Mouse (Mus musculus) embryonic facial prominence, embryonic 10.5 days (tissue): ENCODE results near the gene Rasd2. TPM values are rescaled to one million over a fixed set of nuclear protein-coding genes. Genes with fewer than 3 reads are reported as not detected.

ENCODE experiments used
- DNase-seq: peaks from one replicate; pipeline ENCODE4 v3.0.0-alpha.2; 2017; ENCODE audit warnings: low spot score
- H3K27ac ChIP-seq: fragments of 300-500 bp; sonication (generic); replicated peaks from 2 replicates; pipeline ENCODE4 v1.5.1; 2016; ENCODE audit warnings: mild to moderate bottlenecking
- H3K27me3 ChIP-seq: fragments of 300-500 bp; sonication (generic); replicated peaks from 2 replicates; pipeline ENCODE4 v1.6.1; 2016; ENCODE audit warnings: low read depth, mild to moderate bottlenecking; ENCODE audit not compliant: poor library complexity, severe bottlenecking
- H3K36me3 ChIP-seq: fragments of 300-500 bp; sonication (generic); replicated peaks from 2 replicates; pipeline ENCODE4 v1.6.1; 2016; ENCODE audit warnings: mild to moderate bottlenecking, moderate library complexity
- H3K4me1 ChIP-seq: fragments of 300-500 bp; sonication (generic); 2 replicates; pipeline ENCODE4 v1.6.1; 2016
- H3K4me3 ChIP-seq: fragments of 300-500 bp; sonication (generic); 2 replicates; pipeline ENCODE4 v1.5.1; 2016; ENCODE audit warnings: mild to moderate bottlenecking, moderate library complexity
- H3K9me3 ChIP-seq: fragments of 300-500 bp; sonication (generic); 2 replicates; pipeline ENCODE4 v1.6.1; 2016; ENCODE audit warnings: mild to moderate bottlenecking
- WGBS: fragments of 180-500 bp; shearing (Covaris S2); methylation state at CpG from one replicate; pipeline ENCODE4 v1.1.7; 2016; 5-methylcytosine and 5-hydroxymethylcytosine counted together
- polyA plus RNA-seq: library from polyadenylated mRNA; unstranded; fragments of >200 nt; fragmentation: Nextera tagmentation; extraction: Ambion mirVana; gene quantifications from 2 replicates; pipeline ENCODE4 v1.2.1, GENCODE M21; 2016

The Rasd2 gene
- polyA plus RNA-seq: 0.06 and 0.51 TPM in 2 replicates

GRCm38 (mm10) chr8:75213686-75214085 lies at the start of gene Rasd2:
Gene Rasd2 (plus strand): TSS chr8:75213944.
- Histone ChIP-seq H3K27me3 (peaks cover 81% of the 10 kb centered on the region), H3K36me3 (no peaks in the 10 kb centered on the region), H3K9me3 (no peaks in the 10 kb centered on the region), H3K27ac (0 out of 2 replicates have a peak within 1 kb of the TSS, but pooled peaks have one; percentile 24), H3K4me3 (peak within 1 kb of the TSS; percentile 65), H3K4me1 (peaks cover 22% of the 10 kb centered on the region)
- WGBS: under 1% methylated on average over 42 of the region's 42 CpGs
- peak; percentile 26 for DNase-seq

GRCm38 (mm10) chr8:75169363-75169762 lies 44.4 kb upstream of the Rasd2 start:
- 82% methylated on average over 5 of the region's 5 CpGs for WGBS

GRCm38 (mm10) chr8:75172009-75172685 lies 41.6 kb upstream of the Rasd2 start:
- no peaks in the 10 kb centered on the region for H3K27me3 ChIP-seq
- H3K36me3 ChIP-seq: no peaks in the 10 kb centered on the region
- WGBS: 73% methylated on average over 6 of the region's 6 CpGs
- H3K4me3 ChIP-seq: no peak overlapping the region
- no peak overlapping the region for H3K27ac ChIP-seq
- H3K9me3 ChIP-seq: no peaks in the 10 kb centered on the region
- H3K4me1 ChIP-seq: no peaks in the 10 kb centered on the region
- no peak for DNase-seq

More at GRCm38 (mm10) chr8:75169363-75169762, 44.4 kb upstream of the Rasd2 start:
- no peak overlapping the region for H3K27ac ChIP-seq
- no peaks in the 10 kb centered on the region for H3K4me1 ChIP-seq
- no peaks in the 10 kb centered on the region for H3K9me3 ChIP-seq
- no peaks in the 10 kb centered on the region for H3K36me3 ChIP-seq
- no peak for DNase-seq
- no peaks in the 10 kb centered on the region for H3K27me3 ChIP-seq
- H3K4me3 ChIP-seq: no peak overlapping the region

GRCm38 (mm10) chr8:75193022-75193421 lies 20.7 kb upstream of the Rasd2 start:
- H3K27me3 ChIP-seq: no peaks in the 10 kb centered on the region
- no peak overlapping the region for H3K4me3 ChIP-seq
- H3K9me3 ChIP-seq: no peaks in the 10 kb centered on the region
- DNase-seq: no peak
- H3K36me3 ChIP-seq: no peaks in the 10 kb centered on the region
- H3K4me1 ChIP-seq: no peaks in the 10 kb centered on the region
- no peak overlapping the region for H3K27ac ChIP-seq
- 76% methylated on average over 3 of the region's 3 CpGs for WGBS

GRCm38 (mm10) chr8:75194473-75195071 lies 19.2 kb upstream of the Rasd2 start:
- whole genome bisulfite sequencing: 42% methylated on average over 4 of the region's 4 CpGs
- no peak for DNase-seq
- Histone ChIP-seq H3K4me1 (0 out of 2 replicates have a peak, but pooled peaks cover 5% of the 10 kb centered on the region), H3K9me3 (no peaks in the 10 kb centered on the region), H3K27me3 (no peaks in the 10 kb centered on the region), H3K27ac (no peak overlapping the region), H3K36me3 (no peaks in the 10 kb centered on the region), H3K4me3 (no peak overlapping the region)

- Histone ChIP-seq H3K36me3 (no peaks in the 10 kb centered on the region), H3K27ac (no peak overlapping the region), H3K4me3 (no peak overlapping the region), H3K27me3 (no peaks in the 10 kb centered on the region), H3K9me3 (no peaks in the 10 kb centered on the region), H3K4me1 (0 out of 2 replicates have a peak, but pooled peaks cover 5% of the 10 kb centered on the region)
- no peak for DNase-seq
- WGBS: 79% methylated on average over 3 of the region's 3 CpGs
These were observed 16.6 kb upstream of the Rasd2 start for GRCm38 (mm10) chr8:75197170-75197569.

GRCm38 (mm10) chr8:75197862-75198261 lies 15.9 kb upstream of the Rasd2 start:
- no peaks in the 10 kb centered on the region for H3K36me3 ChIP-seq
- no peak overlapping the region for H3K4me3 ChIP-seq
- no peaks in the 10 kb centered on the region for H3K27me3 ChIP-seq
- WGBS: 69% methylated on average over 4 of the region's 4 CpGs
- H3K9me3 ChIP-seq: no peaks in the 10 kb centered on the region
- DNase-seq: no peak
- 0 out of 2 replicates have a peak, but pooled peaks cover 5% of the 10 kb centered on the region for H3K4me1 ChIP-seq
- H3K27ac ChIP-seq: no peak overlapping the region

GRCm38 (mm10) chr8:75198300-75198699 lies 15.4 kb upstream of the Rasd2 start:
- no peaks in the 10 kb centered on the region for H3K9me3 ChIP-seq
- no peaks in the 10 kb centered on the region for H3K27me3 ChIP-seq
- H3K4me3 ChIP-seq: no peak overlapping the region
- DNase-seq: no peak
- H3K4me1 ChIP-seq: 0 out of 2 replicates have a peak, but pooled peaks cover 5% of the 10 kb centered on the region
- H3K27ac ChIP-seq: no peak overlapping the region
- no peaks in the 10 kb centered on the region for H3K36me3 ChIP-seq

GRCm38 (mm10) chr8:75198988-75199765 lies 14.6 kb upstream of the Rasd2 start:
- Histone ChIP-seq H3K36me3 (no peaks in the 10 kb centered on the region), H3K4me1 (0 out of 2 replicates have a peak, but pooled peaks cover 5% of the 10 kb centered on the region), H3K27ac (no peak overlapping the region), H3K4me3 (no peak overlapping the region), H3K27me3 (no peaks in the 10 kb centered on the region), H3K9me3 (no peaks in the 10 kb centered on the region)
- WGBS: 76% methylated on average over 5 of the region's 5 CpGs
- DNase-seq: no peak

GRCm38 (mm10) chr8:75199914-75200313 lies 13.8 kb upstream of the Rasd2 start:
- H3K36me3 ChIP-seq: no peaks in the 10 kb centered on the region
- H3K27ac ChIP-seq: no peak overlapping the region
- H3K27me3 ChIP-seq: no peaks in the 10 kb centered on the region
- H3K9me3 ChIP-seq: no peaks in the 10 kb centered on the region
- WGBS: 61% methylated on average over 1 of the region's 1 CpGs
- DNase-seq: no peak
- H3K4me1 ChIP-seq: 0 out of 2 replicates have a peak, but pooled peaks cover 5% of the 10 kb centered on the region
- no peak overlapping the region for H3K4me3 ChIP-seq

GRCm38 (mm10) chr8:75202041-75202656 lies 11.6 kb upstream of the Rasd2 start:
- 88% methylated on average over 8 of the region's 8 CpGs for WGBS
- no peak for DNase-seq
- H3K4me1 ChIP-seq: 0 out of 2 replicates have a peak, but pooled peaks cover 5% of the 10 kb centered on the region

GRCm38 (mm10) chr8:75202913-75203312 lies 10.8 kb upstream of the Rasd2 start:
- 91% methylated on average over 3 of the region's 3 CpGs for WGBS
- no peak overlapping the region for H3K27ac ChIP-seq

More at GRCm38 (mm10) chr8:75202041-75202656, 11.6 kb upstream of the Rasd2 start:
- Histone ChIP-seq H3K27me3 (no peaks in the 10 kb centered on the region), H3K36me3 (no peaks in the 10 kb centered on the region), H3K27ac (no peak overlapping the region), H3K9me3 (no peaks in the 10 kb centered on the region), H3K4me3 (no peak overlapping the region)

More at GRCm38 (mm10) chr8:75202913-75203312, 10.8 kb upstream of the Rasd2 start:
- H3K9me3 ChIP-seq: no peaks in the 10 kb centered on the region
- DNase-seq: no peak
- H3K36me3 ChIP-seq: no peaks in the 10 kb centered on the region
- no peak overlapping the region for H3K4me3 ChIP-seq
- 0 out of 2 replicates have a peak, but pooled peaks cover 5% of the 10 kb centered on the region for H3K4me1 ChIP-seq
- H3K27me3 ChIP-seq: no peaks in the 10 kb centered on the region
